Mouse (Mus musculus) C2C12 (cell line): ENCODE data around the gene Tex22.

Experiments used
- CTCF ChIP-seq: IDR thresholded peaks from one replicate; pipeline ENCODE4 v1.5.1; 2011; ENCODE audit not compliant: control insufficient read depth, insufficient read depth, insufficient read length
- MAX ChIP-seq: IDR thresholded peaks from one replicate; pipeline ENCODE4 v1.6.1; 2011; ENCODE audit warnings: mild to moderate bottlenecking, control low read depth
- MYOG ChIP-seq: IDR thresholded peaks from one replicate; pipeline ENCODE4 v1.6.1; 2011; ENCODE audit not compliant: control insufficient read depth, insufficient read length; ENCODE audit errors: extremely low read depth

GRCm38 (mm10) chr12:113097040-113097439 lies 22.7 kb downstream of the Tex22 start:
- TF ChIP-seq MAX, result no peak
- no peak for TF ChIP-seq CTCF
- TF ChIP-seq MYOG, result no peak
